ENCODE assay signal across 10 mouse cellular contexts in the genomic region with DNA sequence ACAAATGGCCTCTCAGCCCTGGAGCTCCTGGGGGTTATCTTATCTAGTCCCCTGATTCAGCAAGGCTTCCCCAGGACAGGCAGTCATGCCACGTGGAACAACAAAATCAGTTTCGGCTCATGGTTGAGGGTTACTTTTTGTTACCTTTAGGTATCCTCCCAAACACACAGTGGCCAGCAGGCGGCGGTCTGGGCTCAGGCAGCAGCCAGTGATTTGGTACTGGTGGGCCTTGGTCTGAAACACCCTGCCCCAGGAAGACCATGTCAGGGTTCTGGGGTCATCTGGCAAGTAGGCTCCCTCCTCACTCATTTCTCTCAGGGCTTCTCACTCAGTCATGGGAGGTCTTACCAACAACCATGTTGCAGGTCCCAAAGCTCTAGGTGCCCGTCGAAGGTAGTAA. TPM values are rescaled to one million over a fixed set of nuclear protein-coding genes. Genes with fewer than 3 reads are reported as not detected.
DNase-seq lines count a peak whose midpoint lies in the region; ATAC-seq and TF ChIP-seq lines count a peak whose summit lies in the region.
"Had no signal": no experiment of that assay in that cellular context is flagged by ENCODE, and none has a peak within 500 bp of the region (broad histone marks: within the 10 kb centered on the region; RNA-seq: fewer than 3 reads in every experiment).

No protein-coding gene starts in this region.

- DNase-seq in heart, postnatal 14 days: peak; percentile 18 to 34
- DNase-seq in heart, postnatal 36 days: no peak
- no peak for DNase-seq in lung, postnatal 0 days (ENCODE audit: low spot score)
- DNase-seq in lung, postnatal 36 days: no peak
- peak; percentile 12 for DNase-seq in brain, embryonic 14.5 days (ENCODE audit: low read depth)
- no peak for DNase-seq in adrenal gland, postnatal 25 days
- DNase-seq in spleen, postnatal 10 days (ENCODE audit: low spot score in 2 of 2): no peak

- H3K27ac ChIP-seq in lung, postnatal 0 days (ENCODE audit: low read length): no peak overlapping the region
- H3K27ac ChIP-seq in macrophage: peak overlapping the region; percentile 93

- peaks cover 7% of the 10 kb centered on the region; the same call in 1 of the 2 replicates for H3K36me3 ChIP-seq in lung, postnatal 0 days (ENCODE audit: insufficient read depth, low read length)
- H3K36me3 ChIP-seq in macrophage (ENCODE audit: inconsistent target): peaks cover 41% of the 10 kb centered on the region

- no peaks in the 10 kb centered on the region for H3K9me3 ChIP-seq in lung, postnatal 0 days (ENCODE audit: low read length)

- WGBS in lung, postnatal 0 days: 55% methylated on average over 6 of the region's 6 CpGs
- WGBS in macrophage (ENCODE audit: missing documents): 94% methylated on average over 6 of the region's 6 CpGs

- peaks cover 56% of the 10 kb centered on the region for H3K79me2 ChIP-seq in macrophage (ENCODE audit: inconsistent target)

- H3K9ac ChIP-seq in lung, postnatal 0 days (replicated peaks; ENCODE audit: low read depth): no peak overlapping the region

- TF ChIP-seq EP300 in lung, postnatal 0 days (IDR thresholded peaks at IDR 0.05): no peak

- no peak for ATAC-seq in lung, postnatal 0 days

- TF ChIP-seq CTCF in lung, postnatal 0 days (IDR thresholded peaks at IDR 0.05): peak; percentile 62
- TF ChIP-seq CTCF in brain, embryonic 14.5 days (IDR thresholded peaks at IDR 0.05; ENCODE audit: borderline replicate concordance, extremely low read depth, insufficient read depth, insufficient read length): peak; percentile 39; the same call in 1 of the 2 replicates

- H3K27me3 ChIP-seq in lung, postnatal 0 days (replicated peaks; ENCODE audit: insufficient read depth, low read length): no peaks in the 10 kb centered on the region

- H3K4me1 ChIP-seq in lung, postnatal 0 days (ENCODE audit: insufficient read depth, low read depth, low read length): no peaks in the 10 kb centered on the region

- intact Hi-C loops in heart, postnatal 14 days (cut with DNase I): no loop called here
- intact Hi-C loops in heart, postnatal 36 days (cut with DNase I): no loop called here

- H3K4me2 ChIP-seq in lung, postnatal 0 days (replicated peaks; ENCODE audit: low read depth, low read length): no peak overlapping the region

- no peak for TF ChIP-seq POLR2A in brain, embryonic 14.5 days (IDR thresholded peaks at IDR 0.05; ENCODE audit: borderline replicate concordance, extremely low read depth, insufficient read depth, insufficient read length, poor library complexity, severe bottlenecking)

- no peak overlapping the region for H3K4me3 ChIP-seq in lung, postnatal 0 days (ENCODE audit: low read depth, low read length)
- no peak overlapping the region for H3K4me3 ChIP-seq in macrophage (ENCODE audit: inconsistent target)

RNA-seq across cellular contexts. Expression of gene Parp2, which starts 29.6 kb away (rescaled TPM):
- 10 to 100 TPM; 13.3 to 14.1 TPM for total RNA-seq in heart, postnatal 14 days (2021)
- total RNA-seq in heart, postnatal 36 days (2021): 10 to 100 TPM; 14.3 to 15.7 TPM
- polyA plus RNA-seq in lung, postnatal 0 days (2015; fragmentation: Nextera tagmentation; extraction: Ambion mirVana): 27.6 and 33.7 TPM in 2 replicates
- 59.7 and 63.2 TPM in 2 replicates for polyA plus RNA-seq in brain, embryonic 14.5 days (2012; rRNA removed)
- total RNA-seq in macrophage (2018; cell fraction: chromatin; rRNA removed): 100 to 1,000 TPM in 13 of 26 experiments, 10 to 100 TPM in 13; 24.1 to 199 (median 102) TPM
- 10 to 100 TPM; 18.8 to 41.9 (median 32.9) TPM for total RNA-seq in macrophage (2018; cell fraction: cytosol; rRNA removed)
- total RNA-seq in macrophage (2018; cell fraction: nucleus; rRNA removed): 100 to 1,000 TPM in 3 of 26 experiments, 10 to 100 TPM in 23; 23.9 to 146 (median 52.6) TPM
- 34.4 to 55.8 TPM (median 53.8 TPM) in 3 replicates for polyA plus RNA-seq in macrophage (2018)
- 36.9 and 37.5 TPM in 2 replicates for total RNA-seq in adrenal gland, postnatal 25 days (2021)

RNA-seq across cellular contexts. Expression of gene Ccnb1ip1, which starts 29.7 kb away (rescaled TPM):
- not detected for total RNA-seq in heart, postnatal 14 days (2021)
- total RNA-seq in heart, postnatal 36 days (2021): not detected
- not detected in 2 replicates for polyA plus RNA-seq in lung, postnatal 0 days (2015; fragmentation: Nextera tagmentation; extraction: Ambion mirVana)
- 0.13 TPM in 1 of 2 replicates, not detected in the other for polyA plus RNA-seq in brain, embryonic 14.5 days (2012; rRNA removed)
- not detected for total RNA-seq in macrophage (2018; cell fraction: chromatin; rRNA removed)
- not detected for total RNA-seq in macrophage (2018; cell fraction: cytosol; rRNA removed)
- total RNA-seq in macrophage (2018; cell fraction: nucleus; rRNA removed): not detected
- not detected in 3 replicates for polyA plus RNA-seq in macrophage (2018)
- total RNA-seq in adrenal gland, postnatal 25 days (2021): not detected in 2 replicates
- total RNA-seq: neutrophil, adult 5-6 weeks had no signal
- polyA plus RNA-seq: liver, embryonic 16.5 days had no signal

RNA-seq across cellular contexts. Expression of gene Tep1, which starts 33.1 kb away (rescaled TPM):
- 10 to 100 TPM; 10.4 to 15.5 TPM for total RNA-seq in heart, postnatal 14 days (2021)
- total RNA-seq in heart, postnatal 36 days (2021): 10 to 100 TPM; 10.3 to 13.9 TPM
- 11.1 and 13.0 TPM in 2 replicates for polyA plus RNA-seq in lung, postnatal 0 days (2015; fragmentation: Nextera tagmentation; extraction: Ambion mirVana)
- 4.3 and 5.1 TPM in 2 replicates for polyA plus RNA-seq in brain, embryonic 14.5 days (2012; rRNA removed)
- 100 to 1,000 TPM in 25 of 26 experiments, 10 to 100 TPM in 1; 88.0 to 637 (median 395) TPM for total RNA-seq in macrophage (2018; cell fraction: chromatin; rRNA removed)
- total RNA-seq in macrophage (2018; cell fraction: cytosol; rRNA removed): 100 to 1,000 TPM in 21 of 26 experiments, 10 to 100 TPM in 5; 72.3 to 155 (median 121) TPM
- 100 to 1,000 TPM in 24 of 26 experiments, 10 to 100 TPM in 2; 66.3 to 383 (median 272) TPM for total RNA-seq in macrophage (2018; cell fraction: nucleus; rRNA removed)
- 54.3 to 116 TPM (median 85.4 TPM) in 3 replicates for polyA plus RNA-seq in macrophage (2018)
- 27.1 and 28.2 TPM in 2 replicates for total RNA-seq in adrenal gland, postnatal 25 days (2021)

RNA-seq across cellular contexts. Expression of gene Ttc5, which starts 51.9 kb away (rescaled TPM):
- total RNA-seq in heart, postnatal 14 days (2021): 10 to 100 TPM; 18.1 to 24.3 TPM
- total RNA-seq in heart, postnatal 36 days (2021): 10 to 100 TPM; 13.8 to 15.2 TPM
- polyA plus RNA-seq in lung, postnatal 0 days (2015; fragmentation: Nextera tagmentation; extraction: Ambion mirVana): 45.6 and 47.0 TPM in 2 replicates
- 103 and 110 TPM in 2 replicates for polyA plus RNA-seq in brain, embryonic 14.5 days (2012; rRNA removed)
- 100 to 1,000 TPM in 5 of 26 experiments, 10 to 100 TPM in 20, 1 to 10 TPM in 1; 6.0 to 122 (median 62.3) TPM for total RNA-seq in macrophage (2018; cell fraction: chromatin; rRNA removed)
- total RNA-seq in macrophage (2018; cell fraction: cytosol; rRNA removed): 10 to 100 TPM; 13.7 to 30.0 (median 23.7) TPM
- total RNA-seq in macrophage (2018; cell fraction: nucleus; rRNA removed): 100 to 1,000 TPM in 1 of 26 experiments, 10 to 100 TPM in 25; 11.5 to 112 (median 46.7) TPM
- 16.4 to 32.4 TPM (median 31.5 TPM) in 3 replicates for polyA plus RNA-seq in macrophage (2018)
- 41.0 and 49.9 TPM in 2 replicates for total RNA-seq in adrenal gland, postnatal 25 days (2021)

Comparison
In these comparisons a context has a peak if more than half of its experiments do, and no peak if none do; other contexts are left out.
1. DNase-seq: peak in heart, postnatal 14 days (2 of 2) and brain, embryonic 14.5 days (single experiment); none in heart, postnatal 36 days (0 of 2), lung, postnatal 0 days (single experiment), lung, postnatal 36 days (single experiment), adrenal gland, postnatal 25 days (single experiment) and spleen, postnatal 10 days (0 of 2).